In the genomic region with DNA sequence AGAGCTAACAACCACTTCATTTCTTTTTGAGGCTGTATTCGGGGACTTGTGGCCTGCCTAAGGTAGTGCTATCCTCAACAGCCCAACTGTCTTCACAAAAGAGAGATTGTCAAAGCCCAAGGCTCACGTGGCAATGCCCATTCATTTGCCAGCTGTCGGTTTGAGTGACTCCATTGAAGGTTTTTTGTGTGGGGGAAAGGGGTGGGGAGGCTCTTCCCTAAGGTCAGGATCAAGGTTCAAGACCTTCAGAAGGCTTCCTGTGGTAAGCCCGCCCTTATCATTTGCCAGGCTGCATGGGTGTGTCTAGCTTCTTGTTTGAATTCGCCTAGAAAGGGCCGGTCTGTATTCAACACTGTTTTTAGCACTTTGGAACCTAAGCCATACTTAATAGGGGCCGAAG, we compare ENCODE assay signal across 12 mouse cellular contexts.
DNase-seq lines count a peak whose midpoint lies in the region; ATAC-seq lines count a peak whose summit lies in the region.
"Had no signal": no experiment of that assay in that cellular context is flagged by ENCODE, and none has a peak within 500 bp of the region (broad histone marks: within the 10 kb centered on the region; RNA-seq: fewer than 3 reads in every experiment).

No protein-coding gene starts in this region.

- H3K4me3 ChIP-seq in hindbrain, embryonic 11.5 days (ENCODE audit: low read depth, low read length) = no peak overlapping the region
- H3K4me3 ChIP-seq in hindbrain, embryonic 16.5 days (ENCODE audit: low read length) = no peak overlapping the region
- H3K4me3 ChIP-seq: embryonic facial prominence, embryonic 13.5 days; heart, adult 2 months had no signal

- WGBS in hindbrain, embryonic 11.5 days = 38% methylated on average over 7 of the region's 7 CpGs
- 42% methylated on average over 7 of the region's 7 CpGs for WGBS in hindbrain, embryonic 16.5 days

- ATAC-seq in hindbrain, embryonic 11.5 days (ENCODE audit: low FRiP score) = peak; percentile 70; the same call in 1 of the 2 replicates
- no peak for ATAC-seq in hindbrain, embryonic 16.5 days
- peak; percentile 75 for ATAC-seq in megakaryocyte-erythroid progenitor cell, adult 5-6 weeks (replicated peaks; ENCODE audit: low FRiP score, low TSS enrichment, poor library complexity, severe bottlenecking)

- no peaks in the 10 kb centered on the region for H3K27me3 ChIP-seq in hindbrain, embryonic 11.5 days (ENCODE audit: control insufficient read depth, insufficient read depth, low read length)
- H3K27me3 ChIP-seq in hindbrain, embryonic 16.5 days (replicated peaks; ENCODE audit: control insufficient read depth, insufficient read depth, low read length) = no peaks in the 10 kb centered on the region
- H3K27me3 ChIP-seq: embryonic facial prominence, embryonic 13.5 days had no signal

- no peaks in the 10 kb centered on the region for H3K36me3 ChIP-seq in hindbrain, embryonic 11.5 days (ENCODE audit: control insufficient read depth, insufficient read depth, low read length)
- H3K36me3 ChIP-seq in hindbrain, embryonic 16.5 days (ENCODE audit: control insufficient read depth, insufficient read depth, low read length) = no peaks in the 10 kb centered on the region
- H3K36me3 ChIP-seq: embryonic facial prominence, embryonic 13.5 days had no signal

- H3K27ac ChIP-seq in hindbrain, embryonic 11.5 days (ENCODE audit: low read depth, low read length) = no peak overlapping the region
- H3K27ac ChIP-seq in hindbrain, embryonic 16.5 days (ENCODE audit: low read depth, low read length) = no peak overlapping the region
- H3K27ac ChIP-seq: embryonic facial prominence, embryonic 13.5 days; heart, adult 2 months had no signal

- H3K9me3 ChIP-seq in hindbrain, embryonic 11.5 days (ENCODE audit: control insufficient read depth, low read length) = no peaks in the 10 kb centered on the region
- H3K9me3 ChIP-seq in hindbrain, embryonic 16.5 days (ENCODE audit: control insufficient read depth, low read length) = no peaks in the 10 kb centered on the region
- H3K9me3 ChIP-seq: embryonic facial prominence, embryonic 13.5 days had no signal

- peak; percentile 59 for DNase-seq in hindbrain, embryonic 11.5 days (ENCODE audit: low spot score)
- peak; percentile 28 for DNase-seq in R1 (ENCODE audit: low read depth, low spot score)
- DNase-seq in embryo, embryonic 11 days = peak; percentile 65
- DNase-seq in lung, postnatal 25 days (ENCODE audit: low spot score) = no peak
- DNase-seq in spleen, postnatal 14 days (ENCODE audit: low spot score in 2 of 2) = no peak
- DNase-seq: cerebellum, adult 9-11 months; heart, adult 2 months; kidney, adult 9 months; lung, postnatal 36 days had no signal

- H3K9ac ChIP-seq in hindbrain, embryonic 11.5 days (ENCODE audit: low read depth, low read length) = no peak overlapping the region
- no peak overlapping the region for H3K9ac ChIP-seq in hindbrain, embryonic 16.5 days (ENCODE audit: low read depth, low read length)
- H3K9ac ChIP-seq: embryonic facial prominence, embryonic 13.5 days had no signal

- peaks cover 9% of the 10 kb centered on the region for H3K4me1 ChIP-seq in hindbrain, embryonic 11.5 days (replicated peaks; ENCODE audit: control insufficient read depth, insufficient read depth, low read length)
- H3K4me1 ChIP-seq in hindbrain, embryonic 16.5 days (ENCODE audit: control insufficient read depth, insufficient read depth, low read depth, low read length) = peaks cover 12% of the 10 kb centered on the region

- H3K4me2 ChIP-seq in hindbrain, embryonic 11.5 days (replicated peaks; ENCODE audit: low read depth, low read length) = no peak overlapping the region
- H3K4me2 ChIP-seq in hindbrain, embryonic 16.5 days (ENCODE audit: low read length) = no peak overlapping the region
- H3K4me2 ChIP-seq: embryonic facial prominence, embryonic 13.5 days had no signal

Comparison
In these comparisons a context has a peak if more than half of its experiments do, and no peak if none do; other contexts are left out.
1. DNase-seq: peak in hindbrain, embryonic 11.5 days (single experiment), R1 (single experiment) and embryo, embryonic 11 days (single experiment); none in lung, postnatal 25 days (single experiment) and spleen, postnatal 14 days (0 of 2).